13 mouse cellular contexts compared by ENCODE assay signal in the genomic region with DNA sequence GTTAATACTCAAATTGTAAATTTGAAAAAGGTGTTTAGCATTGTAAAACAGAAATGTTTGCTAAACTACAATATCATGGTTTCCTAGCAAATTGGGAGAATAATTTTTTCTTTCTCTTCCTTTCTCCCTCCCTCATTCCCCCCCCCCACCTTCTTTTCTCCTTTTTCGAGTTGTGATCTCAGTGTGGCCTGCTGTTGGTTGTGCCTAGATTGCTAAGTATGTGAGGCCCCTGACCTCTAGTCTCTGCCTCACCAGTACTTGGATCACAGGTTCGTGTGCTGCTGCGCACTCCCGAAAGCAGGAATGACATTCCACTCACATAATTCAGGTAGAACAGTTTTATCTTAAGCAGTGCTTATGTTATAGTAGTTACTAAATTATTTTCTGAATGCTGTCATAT. TPM values are rescaled to one million over a fixed set of nuclear protein-coding genes. Genes with fewer than 3 reads are reported as not detected.
DNase-seq lines count a peak whose midpoint lies in the region; ATAC-seq and TF ChIP-seq lines count a peak whose summit lies in the region.
"Had no signal": no experiment of that assay in that cellular context is flagged by ENCODE, and none has a peak within 500 bp of the region (broad histone marks: within the 10 kb centered on the region; RNA-seq: fewer than 3 reads in every experiment).

No protein-coding gene starts in this region.

- H3K36me3 ChIP-seq in heart, postnatal 0 days (replicated peaks; ENCODE audit: control insufficient read depth, insufficient read depth, low read length), result peaks cover 10% of the 10 kb centered on the region; the same call in 1 of the 2 replicates
- H3K36me3 ChIP-seq in CH12.LX (replicated peaks in 1 of 2; ENCODE audit: control insufficient read depth in 1 of 2, insufficient read depth in 1 of 2, low read length in 1 of 2), result peaks cover 12 to 26% of the 10 kb centered on the region in 2 experiments
- peaks cover 11% of the 10 kb centered on the region for H3K36me3 ChIP-seq in midbrain, embryonic 12.5 days

- no peak for ATAC-seq in heart, postnatal 0 days (ENCODE audit: insufficient read depth, low read depth)
- no peak for ATAC-seq in midbrain, embryonic 12.5 days (ENCODE audit: low FRiP score, low read depth)

- in situ Hi-C loops in CH12.LX (cut with MboI; ENCODE audit: low pct_ligation_motif_present, low pct_unique_long_range_greater_than_20kb, low sequenced_read_pairs), result loop anchor here (5.0 kb wide), 1 partner anchor 67 kb away; no protein-coding TSS in a partner anchor

- WGBS in heart, postnatal 0 days, result 40% methylated on average over 4 of the region's 4 CpGs
- 60% methylated on average over 4 of the region's 4 CpGs for WGBS in midbrain, embryonic 12.5 days

- H3K4me3 ChIP-seq in heart, postnatal 0 days (ENCODE audit: low read depth, low read length), result no peak overlapping the region
- H3K4me3 ChIP-seq in CH12.LX (replicated peaks in 1 of 3; ENCODE audit: low read depth in 2 of 3, low read length in 2 of 3, poor library complexity in 1 of 3), result peak overlapping the region; percentile 55 to 71 (median 57)
- no peak overlapping the region for H3K4me3 ChIP-seq in brown adipose tissue, adult 24 weeks (ENCODE audit: insufficient read depth, low read depth, low read length)
- no peak overlapping the region for H3K4me3 ChIP-seq in midbrain, embryonic 12.5 days

- no peak overlapping the region for H3K9ac ChIP-seq in heart, postnatal 0 days (replicated peaks; ENCODE audit: low read depth, low read length)
- peak overlapping the region; percentile 92; the same call in 1 of the 2 replicates for H3K9ac ChIP-seq in CH12.LX (ENCODE audit: insufficient read depth, low read depth)
- no peak overlapping the region for H3K9ac ChIP-seq in midbrain, embryonic 12.5 days (replicated peaks)
- H3K9ac ChIP-seq: liver, embryonic 13.5 days had no signal

- dilution Hi-C loops in CH12.LX (cut with MboI; ENCODE audit: extremely low pct_ligation_motif_present, extremely low pct_unique_long_range_greater_than_20kb, low sequenced_read_pairs), result no loop called here

- H3K27ac ChIP-seq in heart, postnatal 0 days (ENCODE audit: low read depth), result peak overlapping the region; percentile 47
- peak overlapping the region; percentile 63 for H3K27ac ChIP-seq in CH12.LX (ENCODE audit: insufficient read depth, low read depth)
- 0 out of 2 replicates have a peak overlapping the region, but pooled peaks have one; percentile 3 for H3K27ac ChIP-seq in brown adipose tissue, adult 24 weeks (replicated peaks; ENCODE audit: low read depth, low read length)
- H3K27ac ChIP-seq in midbrain, embryonic 12.5 days (replicated peaks), result no peak overlapping the region
- H3K27ac ChIP-seq: left cerebral cortex, adult 2 months had no signal

- no peak for DNase-seq in heart, postnatal 0 days (ENCODE audit: low spot score)
- no peak for DNase-seq in heart, adult 18-20 months
- peak; percentile 65 for DNase-seq in CH12.LX (ENCODE audit: extremely low read depth)
- DNase-seq in embryo, embryonic 9.5 days (ENCODE audit: extremely low spot score), result no peak
- no peak for DNase-seq in layer of hippocampus, postnatal 14 days (ENCODE audit: low spot score in 2 of 2)
- no peak for DNase-seq in kidney, adult 8-10 months
- DNase-seq: adrenal gland, adult 8-10 months; cerebellum, adult 11-12 months; kidney, postnatal 10 days; liver, embryonic 13.5 days had no signal

- no peak for TF ChIP-seq EP300 in heart, postnatal 0 days (IDR thresholded peaks at IDR 0.05; ENCODE audit: low read depth)
- TF ChIP-seq EP300 in CH12.LX (IDR thresholded peaks at IDR 0.05; ENCODE audit: low read length), result no peak

- no peaks in the 10 kb centered on the region for H3K9me3 ChIP-seq in heart, postnatal 0 days (replicated peaks; ENCODE audit: control insufficient read depth, low read length)
- no peaks in the 10 kb centered on the region for H3K9me3 ChIP-seq in CH12.LX (replicated peaks; ENCODE audit: low read length)
- H3K9me3 ChIP-seq in midbrain, embryonic 12.5 days, result no peaks in the 10 kb centered on the region
- H3K9me3 ChIP-seq: liver, embryonic 13.5 days had no signal

- no peak for TF ChIP-seq POLR2A in CH12.LX (IDR thresholded peaks at IDR 0.05; ENCODE audit: low read depth, low read length)

- peaks cover 27% of the 10 kb centered on the region for H3K4me1 ChIP-seq in heart, postnatal 0 days (ENCODE audit: control insufficient read depth, insufficient read depth)
- peaks cover 0 to 22% of the 10 kb centered on the region in 2 experiments; a peak in 2 of 4 replicates for H3K4me1 ChIP-seq in CH12.LX (ENCODE audit: control insufficient read depth in 1 of 2, insufficient read depth in 2 of 2)
- peaks cover 8% of the 10 kb centered on the region for H3K4me1 ChIP-seq in brown adipose tissue, adult 24 weeks (ENCODE audit: control insufficient read depth, insufficient read depth, insufficient read length, low read length)
- H3K4me1 ChIP-seq in midbrain, embryonic 12.5 days, result peaks cover 29% of the 10 kb centered on the region

- TF ChIP-seq CTCF in heart, postnatal 0 days (IDR thresholded peaks at IDR 0.05; ENCODE audit: low read depth), result no peak
- no peak for TF ChIP-seq CTCF in CH12.LX (conservative IDR thresholded peaks at IDR 0.05 in 1 of 2, IDR thresholded peaks at IDR 0.05 in 1 of 2; ENCODE audit: low read depth in 2 of 2, low read length in 2 of 2)

- TF ChIP-seq RAD21 in CH12.LX (IDR thresholded peaks at IDR 0.05; ENCODE audit: low read depth, low read length), result no peak

- peak overlapping the region; percentile 22; the same call in 1 of the 2 replicates for H3K4me2 ChIP-seq in heart, postnatal 0 days (ENCODE audit: low read depth, low read length)
- H3K4me2 ChIP-seq in CH12.LX (ENCODE audit: insufficient read depth, low read depth, poor library complexity, severe bottlenecking), result peak overlapping the region; percentile 34
- peak overlapping the region; percentile 35; the same call in 1 of the 2 replicates for H3K4me2 ChIP-seq in midbrain, embryonic 12.5 days (replicated peaks)

- no peaks in the 10 kb centered on the region for H3K27me3 ChIP-seq in heart, postnatal 0 days (ENCODE audit: control insufficient read depth, insufficient read depth, low read length)
- H3K27me3 ChIP-seq in CH12.LX (replicated peaks), result no peaks in the 10 kb centered on the region
- no peaks in the 10 kb centered on the region for H3K27me3 ChIP-seq in midbrain, embryonic 12.5 days
- H3K27me3 ChIP-seq: liver, embryonic 13.5 days had no signal

- H3K79me2 ChIP-seq in CH12.LX (replicated peaks; ENCODE audit: control insufficient read depth, extremely low read depth, insufficient read depth, poor library complexity, severe bottlenecking), result peaks cover 25% of the 10 kb centered on the region

TF ChIP-seq in CH12.LX, 34 proteins besides CTCF, POLR2A, EP300 and RAD21:
- TF ChIP-seq UBTF (IDR thresholded peaks at IDR 0.05; ENCODE audit: low read depth, low read length), result no peak
- 0 out of 2 replicates have a peak, but pooled peaks have one; percentile 57 for TF ChIP-seq MAZ (IDR thresholded peaks at IDR 0.05; ENCODE audit: low read depth, low read length)
- TF ChIP-seq CHD1 (IDR thresholded peaks at IDR 0.05; ENCODE audit: low read depth, low read length), result 0 out of 2 replicates have a peak, but pooled peaks have one; percentile 18
- no peak for TF ChIP-seq USF2 (conservative IDR thresholded peaks at IDR 0.05; ENCODE audit: low read depth, low read length)

RNA-seq across cellular contexts. Expression of gene Atf7ip, which starts 27.8 kb away (rescaled TPM):
- total RNA-seq in heart, postnatal 0 days (2014; rRNA removed; ENCODE audit: low replicate concordance), result 43.3 and 54.5 TPM in 2 replicates
- 16.5 and 19.2 TPM in 2 replicates for polyA plus RNA-seq in heart, postnatal 0 days (2015; fragmentation: Nextera tagmentation; extraction: Ambion mirVana)
- 10 to 100 TPM; 59.7 to 88.7 TPM for total RNA-seq in heart, adult 18-20 months (2021)
- total RNA-seq in CH12.LX (2012; rRNA removed) (20.4 and 35.4 TPM in 2 replicates), CH12.LX (2014; rRNA removed) (4.2 and 4.4 TPM in 2 replicates)
- 29.7 and 44.8 TPM in 2 replicates for polyA plus RNA-seq in CH12.LX (2012; ENCODE audit: insufficient read length, low read depth)
- polyA plus RNA-seq in brown adipose tissue, adult 24 weeks (2012; ENCODE audit: insufficient read depth, insufficient read length, missing spikeins), result 13.8 and 15.4 TPM in 2 replicates
- polyA plus RNA-seq in midbrain, embryonic 12.5 days (2016; fragmentation: Nextera tagmentation; extraction: Ambion mirVana), result 61.4 TPM in 2 replicates
- total RNA-seq in layer of hippocampus, postnatal 14 days (2021), result 100 to 1,000 TPM; 108 to 121 TPM

Comparison
In these comparisons a context has a peak if more than half of its experiments do, and no peak if none do; other contexts are left out.
1. H3K4me3 ChIP-seq: peak in CH12.LX (3 of 3); none in heart, postnatal 0 days (single experiment), brown adipose tissue, adult 24 weeks (single experiment) and midbrain, embryonic 12.5 days (single experiment).
2. Peak in every context shown above with its lines, with median percentiles within 50 percentile points of each other: H3K4me2 ChIP-seq.